Mouse (Mus musculus) forebrain, postnatal 0 days (tissue): ENCODE data around the gene Gtpbp2. TPM values are rescaled to one million over a fixed set of nuclear protein-coding genes. Genes with fewer than 3 reads are reported as not detected.

Experiments used
- ATAC-seq: fragments of 200-750 bp; cut with Nextera tagmentation; 2 replicates; pipeline ENCODE4 v1.8.0; 2017; ENCODE audit warnings: mild to moderate bottlenecking, moderate library complexity
- DNase-seq: peaks from one replicate; pipeline ENCODE4 v3.0.0-alpha.2; 2015
- H3K27ac ChIP-seq: fragments of 300-500 bp; sonication (generic); 2 replicates; pipeline ENCODE4 v1.5.1; 2014; ENCODE audit warnings: low read depth, mild to moderate bottlenecking, antibody characterized with exemption, low read length, moderate library complexity, mixed read lengths
- H3K27me3 ChIP-seq: fragments of 300-500 bp; sonication (generic); 2 replicates; pipeline ENCODE4 v1.6.1; 2014; ENCODE audit warnings: mild to moderate bottlenecking, low read length, mixed read lengths; ENCODE audit not compliant: insufficient read depth
- H3K36me3 ChIP-seq: fragments of 300-500 bp; sonication (generic); 2 replicates; pipeline ENCODE4 v1.6.1; 2014; ENCODE audit warnings: mild to moderate bottlenecking, moderate library complexity; ENCODE audit not compliant: insufficient read depth
- H3K4me1 ChIP-seq: fragments of 300-500 bp; sonication (generic); 2 replicates; pipeline ENCODE4 v1.6.1; 2014; ENCODE audit warnings: antibody characterized with exemption; ENCODE audit not compliant: insufficient read depth
- H3K4me2 ChIP-seq: fragments of 300-500 bp; sonication (generic); 2 replicates; pipeline ENCODE4 v1.6.1; 2014; ENCODE audit warnings: low read depth, mild to moderate bottlenecking, moderate library complexity
- H3K4me3 ChIP-seq: fragments of 300-500 bp; sonication (generic); 2 replicates; pipeline ENCODE4 v1.5.1; 2014; ENCODE audit warnings: low read depth, low read length, mixed read lengths
- H3K9ac ChIP-seq: fragments of 300-500 bp; sonication (generic); 2 replicates; pipeline ENCODE4 v1.6.1; 2014; ENCODE audit warnings: mild to moderate bottlenecking
- H3K9me3 ChIP-seq: fragments of 300-500 bp; sonication (generic); 2 replicates; pipeline ENCODE4 v1.6.1; 2016; ENCODE audit warnings: low read length
- CTCF ChIP-seq: sonication (generic); IDR thresholded peaks from 2 replicates; pipeline ENCODE4 v1.5.1; 2016; ENCODE audit warnings: antibody characterized with exemption, control low read depth, low read depth
- WGBS: fragments of 180-500 bp; shearing (Covaris S2); extraction: QIAGEN DNeasy Blood & Tissue Kit; methylation state at CpG from one replicate; pipeline ENCODE4 v1.1.7; 2014; 5-methylcytosine and 5-hydroxymethylcytosine counted together
- polyA plus RNA-seq: library from polyadenylated mRNA; unstranded; fragments of >200 nt; fragmentation: Nextera tagmentation; extraction: Ambion mirVana; gene quantifications from 2 replicates; pipeline ENCODE4 v1.2.1, GENCODE M21; 2015
- total RNA-seq: library from RNA; depleted of rRNA; stranded (reverse); fragments of >200 nt; gene quantifications from 2 replicates; pipeline ENCODE4 v1.2.3, GENCODE M21; 2014

Gtpbp2 gene
- total and polyA plus RNA-seq, 2 experiments from 2014 or later = 19.8 to 79.0 TPM

GRCm38 (mm10) chr17:46168318-46168717, 7.5 kb downstream of the Gtpbp2 start:
- ATAC-seq (no peak), DNase-seq (no peak)
- WGBS = 57% methylated on average over 5 of the region's 5 CpGs
- Histone ChIP-seq H3K27me3 (no peaks in the 10 kb centered on the region), H3K27ac (no peak overlapping the region), H3K4me3 (no peak overlapping the region), H3K9me3 (no peaks in the 10 kb centered on the region), H3K9ac (no peak overlapping the region), H3K4me1 (no peaks in the 10 kb centered on the region), H3K4me2 (no peak overlapping the region), H3K36me3 (peaks cover 76% of the 10 kb centered on the region)
- no peak for TF ChIP-seq CTCF

DNA sequence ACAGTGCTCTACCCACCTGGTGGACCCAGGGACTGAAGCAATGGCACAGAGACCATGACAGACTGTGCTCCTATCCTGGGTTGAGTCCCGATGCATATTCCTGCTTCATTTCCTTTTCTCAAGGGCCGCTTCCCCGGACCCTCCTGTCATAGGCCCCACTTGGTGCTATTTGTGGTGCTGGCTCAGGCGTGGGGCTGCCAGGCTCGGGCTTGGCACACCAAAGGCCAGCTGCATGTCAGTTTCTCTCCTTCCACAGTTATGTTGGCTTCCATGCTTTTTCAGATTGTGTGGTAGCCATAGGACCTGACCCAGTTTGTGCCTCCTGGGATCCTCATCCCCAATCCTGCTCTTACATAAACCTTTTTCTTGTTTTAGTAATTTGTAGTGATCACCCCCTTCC, 7.9 kb downstream of the Gtpbp2 start:
- ATAC-seq (no peak), DNase-seq (no peak)
- Histone ChIP-seq H3K36me3 (peaks cover 76% of the 10 kb centered on the region), H3K27me3 (no peaks in the 10 kb centered on the region), H3K4me1 (no peaks in the 10 kb centered on the region), H3K9me3 (no peaks in the 10 kb centered on the region), H3K27ac (no peak overlapping the region), H3K4me3 (no peak overlapping the region), H3K9ac (no peak overlapping the region), H3K4me2 (no peak overlapping the region)
- 89% methylated on average over 5 of the region's 5 CpGs for WGBS
- no peak for TF ChIP-seq CTCF

DNA sequence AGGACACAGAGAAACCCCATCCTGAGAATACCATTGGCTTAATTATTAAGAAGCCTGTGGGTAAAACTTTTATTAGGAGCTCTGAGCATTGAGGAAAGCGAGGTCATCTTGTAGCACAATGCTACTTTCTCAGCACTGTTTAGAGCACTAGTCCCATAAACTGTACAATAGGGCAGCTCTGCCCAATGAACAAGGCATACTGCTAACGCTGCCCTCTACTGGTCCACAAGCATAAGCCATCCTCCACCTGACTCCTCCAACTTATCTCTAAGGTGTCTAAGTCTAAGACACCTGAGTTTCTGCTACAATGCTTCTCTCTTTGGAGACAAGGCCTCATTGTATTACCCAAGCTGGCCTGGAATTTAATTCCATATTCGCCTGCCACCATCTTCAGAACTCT, 9.7 kb downstream of the Gtpbp2 start:
- Histone ChIP-seq H3K4me1 (no peaks in the 10 kb centered on the region), H3K4me3 (no peak overlapping the region), H3K9me3 (no peaks in the 10 kb centered on the region), H3K27ac (no peak overlapping the region), H3K36me3 (peaks cover 66% of the 10 kb centered on the region), H3K27me3 (no peaks in the 10 kb centered on the region), H3K9ac (no peak overlapping the region), H3K4me2 (no peak overlapping the region)
- ATAC-seq (peak; percentile 48; the same call in 1 of the 2 replicates), DNase-seq (peak; percentile 37)
- 80% methylated on average over 3 of the region's 3 CpGs for WGBS
- TF ChIP-seq CTCF = peak; percentile 75

DNA sequence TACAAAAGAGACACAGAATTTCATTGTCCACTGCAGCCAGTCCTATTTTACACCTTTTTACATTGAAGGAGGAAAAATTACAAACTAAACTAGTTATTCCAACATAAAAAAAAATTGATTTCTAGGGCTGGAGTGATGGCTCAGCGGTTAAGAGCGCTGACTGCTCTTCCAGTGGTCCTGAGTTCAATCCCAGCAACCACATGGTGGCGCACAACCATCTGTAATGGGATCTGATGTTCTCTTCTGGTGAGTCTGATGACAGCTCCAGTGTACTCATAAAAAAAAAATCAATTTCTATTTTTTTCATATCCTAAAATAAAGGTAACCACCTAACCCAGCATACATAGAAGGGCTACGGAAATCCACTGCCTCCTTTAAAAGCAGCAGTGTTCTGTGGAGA, 21.4 kb downstream of the Gtpbp2 start:
- Histone ChIP-seq H3K4me2 (no peak overlapping the region), H3K9me3 (no peaks in the 10 kb centered on the region), H3K4me3 (no peak overlapping the region), H3K36me3 (peaks cover 78% of the 10 kb centered on the region), H3K4me1 (no peaks in the 10 kb centered on the region), H3K27me3 (no peaks in the 10 kb centered on the region), H3K9ac (no peak overlapping the region), H3K27ac (no peak overlapping the region)
- no peak for ATAC-seq
- 83% methylated on average over 4 of the region's 4 CpGs for WGBS
- DNase-seq = no peak
- TF ChIP-seq CTCF = peak; percentile 36; the same call in 1 of the 2 replicates

DNA sequence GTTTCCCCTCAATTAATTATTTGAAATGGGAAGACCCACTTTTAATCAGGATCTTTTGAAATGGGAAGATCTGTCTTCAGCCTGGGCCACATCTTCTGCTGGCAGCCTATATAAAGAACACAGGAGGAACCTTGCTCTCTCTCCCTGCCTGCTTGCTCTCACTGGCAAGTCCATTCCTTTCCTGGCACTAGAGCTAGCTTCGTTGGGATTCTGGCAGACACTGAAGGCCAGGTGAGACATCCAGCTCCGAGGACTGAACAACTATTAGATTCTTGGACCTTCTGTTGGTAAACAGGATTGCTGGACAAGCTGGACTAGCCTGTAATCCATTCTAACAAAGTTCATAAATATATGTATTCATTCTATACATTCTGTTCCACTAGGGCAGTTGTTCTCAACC, 28.0 kb downstream of the Gtpbp2 start:
- 96% methylated on average over 2 of the region's 2 CpGs for WGBS
- no peak for DNase-seq
- ATAC-seq = no peak
- TF ChIP-seq CTCF = no peak
- H3K9ac ChIP-seq = no peak overlapping the region
- H3K27me3 ChIP-seq = no peaks in the 10 kb centered on the region
- no peak overlapping the region for H3K27ac ChIP-seq
- H3K4me3 ChIP-seq = no peak overlapping the region
- no peaks in the 10 kb centered on the region for H3K9me3 ChIP-seq
- no peaks in the 10 kb centered on the region for H3K4me1 ChIP-seq
- H3K4me2 ChIP-seq = no peak overlapping the region
- peaks cover 73% of the 10 kb centered on the region for H3K36me3 ChIP-seq

DNA sequence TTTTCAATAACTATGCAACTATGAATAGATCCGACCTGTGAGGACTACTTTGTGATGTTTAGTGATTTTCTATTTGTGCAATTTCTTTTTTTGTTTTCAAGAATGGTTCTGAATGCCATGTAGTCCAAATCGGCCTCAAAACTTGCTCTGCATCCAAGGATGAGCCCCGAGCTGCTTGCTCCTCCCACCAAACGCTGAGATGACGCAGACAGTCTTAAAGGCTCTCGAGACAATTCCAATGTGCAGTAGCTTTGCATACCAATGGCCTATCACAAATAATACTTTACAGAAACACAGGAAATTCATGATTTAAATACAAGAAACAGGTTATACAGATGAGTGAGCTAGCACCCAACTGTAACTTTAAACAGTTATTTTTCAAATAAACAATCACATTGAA, 40.3 kb downstream of the Gtpbp2 start:
- H3K9ac ChIP-seq = no peak overlapping the region
- WGBS = 47% methylated on average over 6 of the region's 6 CpGs
- ATAC-seq (no peak), DNase-seq (no peak)
- H3K4me2 ChIP-seq = peak overlapping the region; percentile 88; the same call in 1 of the 2 replicates
- no peak overlapping the region for H3K27ac ChIP-seq
- TF ChIP-seq CTCF = no peak
- no peaks in the 10 kb centered on the region for H3K27me3 ChIP-seq
- peaks cover 16% of the 10 kb centered on the region for H3K36me3 ChIP-seq
- peaks cover 20% of the 10 kb centered on the region for H3K4me1 ChIP-seq
- H3K9me3 ChIP-seq = no peaks in the 10 kb centered on the region
- peak overlapping the region; percentile 99; the same call in 1 of the 2 replicates for H3K4me3 ChIP-seq

- WGBS = 1% methylated on average over 66 of the region's 66 CpGs
- H3K9ac ChIP-seq = peak within 1 kb of the TSS; percentile 75
Observed at GRCm38 (mm10) chr17:46202421-46203071, 41.7 kb downstream of the Gtpbp2 start, which contains the start of the genes Polh and Xpo5. Gene Polh, minus strand, starts transcription at chr17:46202645. Gene Xpo5, plus strand, starts transcription at chr17:46202782.

More at GRCm38 (mm10) chr17:46202421-46203071, 41.7 kb downstream of the Gtpbp2 start, which contains the start of the genes Polh and Xpo5:
- Histone ChIP-seq H3K4me3 (peak within 1 kb of the TSS; percentile 99), H3K4me1 (peaks cover 20% of the 10 kb centered on the region), H3K4me2 (peak within 1 kb of the TSS; percentile 88), H3K9me3 (no peaks in the 10 kb centered on the region), H3K36me3 (peaks cover 20% of the 10 kb centered on the region), H3K27ac (peak within 1 kb of the TSS; percentile 79), H3K27me3 (no peaks in the 10 kb centered on the region)
- no peak; the same call in 1 of the 2 replicates for TF ChIP-seq CTCF
- ATAC-seq (peak; percentile 96), DNase-seq (peak; percentile 99)
